Mouse (Mus musculus) kidney, adult 18-20 months (tissue): ENCODE measurements around the gene Sesn2.
A peak's percentile ranks its signal among the peaks of the same experiment; 100 is the strongest.

Experiments
- DNase-seq: peaks from one replicate; pipeline ENCODE4 v3.0.0; 2021

The Sesn2 gene

DNA sequence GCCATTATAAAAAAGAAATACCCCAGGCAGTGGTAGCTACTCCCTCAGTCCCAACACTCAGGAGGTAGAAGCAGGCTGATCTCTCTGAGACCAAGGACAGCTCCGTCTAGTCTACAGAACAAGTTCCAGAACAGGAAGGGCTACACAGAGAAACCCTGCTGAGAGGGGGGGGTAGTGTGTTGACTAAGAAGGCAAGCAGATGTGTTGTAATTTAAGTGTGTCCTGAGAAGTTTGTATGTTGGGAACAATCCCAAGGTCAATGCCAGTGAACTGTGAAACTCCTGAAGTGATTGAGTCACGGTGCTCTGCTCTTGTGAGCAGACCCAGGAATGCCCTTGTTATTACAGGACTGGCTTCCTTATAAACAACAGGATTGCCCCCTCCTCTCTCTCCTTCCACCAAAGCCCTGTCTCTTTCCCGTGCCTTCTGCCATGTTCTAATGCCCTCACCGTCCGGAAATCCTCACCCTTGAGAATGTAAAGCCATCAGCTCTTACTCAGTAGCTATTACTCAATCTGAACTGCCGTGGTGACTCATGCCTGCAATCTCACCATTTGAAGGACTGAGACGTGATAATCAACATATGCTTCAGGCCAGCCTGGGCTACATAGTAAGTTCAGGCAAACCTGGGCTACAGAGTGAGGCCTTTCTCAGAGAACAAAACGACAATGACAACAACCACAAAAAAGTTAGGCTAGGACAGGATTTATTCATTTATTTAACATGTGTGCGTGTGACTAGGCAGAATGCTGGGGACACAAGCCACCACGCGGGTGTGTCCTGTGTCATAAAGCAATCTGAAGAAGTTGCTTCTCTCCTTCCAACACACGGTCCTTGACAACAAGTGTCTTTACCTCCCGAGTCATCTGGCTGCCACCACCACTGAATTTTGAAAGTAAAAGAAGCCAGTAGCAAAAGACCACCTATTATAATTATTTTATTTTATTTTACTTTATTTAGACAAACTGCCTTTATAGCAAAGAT lies 34.1 kb downstream of the Sesn2 start:
- peak; percentile 59 for DNase-seq

DNA sequence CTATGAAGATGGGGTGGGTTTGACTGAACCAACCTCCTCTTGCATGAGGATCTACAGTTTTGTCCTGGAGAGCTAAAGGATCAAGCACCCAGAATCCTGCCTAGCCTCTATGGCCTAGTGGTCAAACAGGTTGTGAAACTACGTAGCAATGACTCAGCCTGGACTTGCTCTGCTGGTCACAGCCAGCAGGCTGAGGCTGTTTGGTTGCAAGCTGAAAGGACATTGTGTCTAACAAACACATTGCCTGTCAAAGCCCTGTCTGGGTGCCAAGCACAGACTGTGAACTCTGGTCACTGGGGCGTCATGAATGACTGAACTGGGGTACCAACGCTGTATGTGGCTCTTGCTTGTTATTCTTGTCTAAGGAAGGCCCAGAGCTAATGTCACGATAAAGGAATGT lies 35.7 kb downstream of the Sesn2 start:
- peak; percentile 87 for DNase-seq

GRCm38 (mm10) chr4:132473411-132473810 lies 36.9 kb downstream of the Sesn2 start:
- DNase-seq: no peak

- DNase-seq: peak; percentile 66
These were observed 40.4 kb downstream of the Sesn2 start for GRCm38 (mm10) chr4:132469873-132470272.

DNA sequence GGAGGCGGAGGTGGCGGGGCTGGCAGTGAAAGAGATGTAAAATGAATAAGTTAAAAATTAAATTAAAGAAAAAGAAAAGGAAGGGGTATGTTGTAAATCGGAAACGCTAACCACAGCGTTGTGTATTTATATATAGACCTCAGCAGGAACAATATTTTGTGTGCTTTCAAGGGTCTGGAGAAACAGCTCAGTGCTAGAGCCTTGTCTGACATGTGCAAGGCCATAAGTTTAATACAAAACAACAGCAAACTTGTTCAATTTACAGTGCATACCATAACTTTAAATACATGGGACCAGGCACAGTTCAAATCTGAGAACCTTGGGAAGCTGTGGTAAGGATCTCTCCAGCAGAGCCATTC lies 46.1 kb downstream of the Sesn2 start:
- DNase-seq: no peak

DNA sequence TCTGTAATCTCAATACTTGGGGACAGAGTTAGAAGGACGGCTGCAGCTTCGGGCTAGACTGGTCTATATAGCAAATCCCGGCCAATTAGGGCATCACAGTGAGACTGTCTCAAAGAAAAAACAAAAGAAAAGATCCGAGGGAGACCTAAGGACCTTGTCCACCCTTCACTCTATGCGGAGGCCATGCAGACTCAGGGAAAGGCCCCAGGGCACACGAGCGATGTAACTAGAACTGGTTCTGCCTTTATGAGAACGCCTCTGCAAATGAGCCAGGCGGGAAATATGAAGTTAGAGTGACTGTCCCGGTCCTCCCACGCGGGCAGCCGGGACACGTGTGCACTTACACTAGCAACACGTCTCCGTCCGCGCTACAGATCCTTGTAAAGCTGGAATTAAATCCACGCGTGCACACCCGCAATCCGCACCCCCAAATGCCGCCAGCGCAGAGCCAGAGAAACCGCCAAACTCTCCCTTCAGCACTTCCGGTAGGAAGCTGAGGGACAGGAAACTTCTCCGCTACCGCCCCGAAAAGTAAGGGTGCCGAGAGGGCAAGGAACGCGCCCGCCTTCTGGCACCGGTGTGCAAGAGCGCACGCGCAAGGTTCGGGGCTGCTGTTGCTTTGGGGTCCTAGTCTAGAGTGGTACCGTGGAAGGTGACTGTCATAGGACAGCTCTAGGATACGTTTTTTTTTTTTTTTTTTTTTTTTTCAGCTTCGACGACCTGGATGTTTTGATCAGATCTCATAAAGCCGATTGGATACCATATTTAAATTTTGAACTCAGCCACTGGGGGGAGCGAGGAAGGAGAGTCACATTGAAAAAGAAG lies 46.7 kb downstream of the Sesn2 start, which contains the start of gene Med18:
Gene Med18 (minus strand): TSS at position 492 of the 825 bp plus-strand sequence.
- DNase-seq: peak; percentile 96

DNA sequence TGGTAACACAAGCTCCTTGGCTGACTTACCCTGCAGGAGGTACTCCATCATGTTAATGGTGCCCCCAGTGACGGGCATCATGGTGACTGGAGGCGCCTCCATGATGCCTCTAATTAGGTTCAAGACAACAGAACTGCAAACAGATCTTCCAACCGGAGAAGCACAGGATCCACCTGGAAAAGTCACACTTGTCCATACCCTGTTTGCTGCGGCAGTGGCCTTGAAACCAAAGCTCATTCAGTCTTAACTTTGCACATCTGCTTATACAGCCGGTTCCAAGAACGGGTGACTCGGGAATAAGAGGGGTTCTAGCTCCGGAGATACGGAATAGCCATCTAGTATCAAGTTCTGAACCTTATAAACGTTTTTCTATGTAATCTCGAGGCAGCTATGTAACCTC lies 47.5 kb downstream of the Sesn2 start:
- DNase-seq: no peak

DNA sequence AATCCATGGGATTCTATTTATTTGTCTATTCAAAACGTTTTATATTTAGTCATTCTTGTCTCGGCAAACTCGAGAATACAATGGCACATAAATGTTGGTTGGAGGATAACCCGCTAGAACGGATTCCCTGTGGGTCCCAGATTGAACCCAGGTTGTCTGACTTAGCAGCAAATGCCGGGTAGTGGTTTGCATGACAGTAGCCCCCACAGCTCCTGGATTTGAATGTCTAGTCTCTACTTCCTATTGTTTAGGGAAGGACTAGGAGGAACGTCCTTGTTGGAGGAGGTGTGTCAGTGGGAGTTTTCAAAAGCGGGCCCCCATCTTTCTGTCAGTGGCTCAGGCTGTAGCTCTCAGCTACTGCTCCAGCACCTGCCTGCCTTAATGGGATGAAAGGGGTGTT lies 50.1 kb downstream of the Sesn2 start:
- DNase-seq: no peak

- no peak for DNase-seq
These were observed 54.7 kb downstream of the Sesn2 start for GRCm38 (mm10) chr4:132455561-132455960.

- peak; percentile 10 for DNase-seq
These were observed 55.2 kb downstream of the Sesn2 start for GRCm38 (mm10) chr4:132455146-132455545.

- DNase-seq: no peak
These were observed 56.1 kb downstream of the Sesn2 start for GRCm38 (mm10) chr4:132454216-132454615.

GRCm38 (mm10) chr4:132449778-132450177 lies 60.5 kb downstream of the Sesn2 start:
- DNase-seq: no peak

DNA sequence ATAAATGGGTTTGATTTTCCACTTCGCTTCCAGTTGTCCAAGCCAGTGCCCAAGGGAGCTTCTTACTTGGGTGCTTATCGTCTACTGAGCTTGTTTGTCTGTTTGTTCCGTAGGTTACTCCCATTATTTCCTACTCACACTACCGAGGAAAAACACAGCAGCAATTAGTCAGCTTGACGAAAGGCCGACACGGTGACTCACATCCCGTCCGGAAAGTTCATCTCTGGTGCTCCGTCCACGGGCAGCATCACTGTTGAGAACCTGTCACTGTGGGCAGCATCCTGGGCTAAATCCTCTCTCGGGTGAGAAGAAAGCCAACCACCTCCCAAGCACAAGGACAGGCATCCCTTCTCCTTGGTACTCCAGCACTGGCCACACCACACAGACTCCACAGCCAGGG lies 64.2 kb downstream of the Sesn2 start:
- peak; percentile 23 for DNase-seq

DNA sequence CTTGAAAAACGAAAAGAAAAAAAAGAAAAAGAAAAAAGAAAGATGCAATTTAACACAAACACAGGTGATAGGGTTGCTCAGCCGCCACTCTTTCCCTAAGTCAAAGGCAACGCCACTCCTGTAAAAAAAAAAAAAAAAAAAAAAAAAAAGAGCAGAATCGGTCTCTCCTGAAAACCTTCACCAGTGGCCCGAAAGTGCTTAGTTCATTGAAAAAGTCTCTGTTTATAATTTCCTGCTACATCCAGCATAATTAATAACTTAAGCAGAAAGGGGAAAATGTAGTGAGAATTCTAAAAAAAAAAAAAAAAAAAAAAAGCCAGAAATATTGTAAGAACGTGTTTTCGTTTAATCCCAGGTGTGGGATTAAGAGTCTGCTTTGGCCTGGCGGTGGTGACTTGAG lies 65.8 kb downstream of the Sesn2 start:
- DNase-seq: no peak
